ENCODE assay signal across 8 mouse cellular contexts in genomic region chr7:30122188-30122530, GRCm38 (mm10). TPM values are rescaled to one million over a fixed set of nuclear protein-coding genes. Genes with fewer than 3 reads are reported as not detected.
DNase-seq lines count a peak whose midpoint lies in the region; ATAC-seq and TF ChIP-seq lines count a peak whose summit lies in the region.

No protein-coding gene starts in this region.

- no peaks in the 10 kb centered on the region for H3K27me3 ChIP-seq in kidney, embryonic 16.5 days (ENCODE audit: insufficient read depth, low read length)
- no peaks in the 10 kb centered on the region for H3K27me3 ChIP-seq in hindbrain, embryonic 12.5 days
- H3K27me3 ChIP-seq in midbrain, embryonic 16.5 days (ENCODE audit: control insufficient read depth, insufficient read depth, low read depth, low read length) = no peaks in the 10 kb centered on the region

- H3K4me1 ChIP-seq in kidney, embryonic 16.5 days (ENCODE audit: insufficient read depth, low read length) = peaks cover 12% of the 10 kb centered on the region
- peaks cover 7% of the 10 kb centered on the region; the same call in 1 of the 2 replicates for H3K4me1 ChIP-seq in bone marrow macrophage, adult 2 months (ENCODE audit: control insufficient read depth, insufficient read depth, low read length)
- H3K4me1 ChIP-seq in hindbrain, embryonic 12.5 days = peaks cover 10% of the 10 kb centered on the region
- H3K4me1 ChIP-seq in midbrain, embryonic 16.5 days (ENCODE audit: control insufficient read depth, insufficient read depth, low read length) = peaks cover 16% of the 10 kb centered on the region

- TF ChIP-seq POLR2A in bone marrow macrophage, adult 2 months (IDR thresholded peaks at IDR 0.05; ENCODE audit: borderline replicate concordance, low read depth, low read length) = no peak

- no peaks in the 10 kb centered on the region for H3K9me3 ChIP-seq in kidney, embryonic 16.5 days (ENCODE audit: low read length)
- no peaks in the 10 kb centered on the region for H3K9me3 ChIP-seq in hindbrain, embryonic 12.5 days (replicated peaks)
- no peaks in the 10 kb centered on the region for H3K9me3 ChIP-seq in midbrain, embryonic 16.5 days (replicated peaks; ENCODE audit: control insufficient read depth, low read length, poor library complexity, severe bottlenecking)

- no peak for TF ChIP-seq CTCF in bone marrow macrophage, adult 2 months (IDR thresholded peaks at IDR 0.05; ENCODE audit: low read depth, low read length)

- DNase-seq in kidney, adult 9 months = no peak
- no peak for DNase-seq in adrenal gland, postnatal 14 days
- no peak for DNase-seq in natural killer cell, adult 2 months (ENCODE audit: low spot score in 2 of 2)

- peaks cover 9% of the 10 kb centered on the region; the same call in 1 of the 2 replicates for H3K36me3 ChIP-seq in kidney, embryonic 16.5 days (ENCODE audit: insufficient read depth, low read length)
- H3K36me3 ChIP-seq in hindbrain, embryonic 12.5 days = peaks cover 16% of the 10 kb centered on the region
- peaks cover 3% of the 10 kb centered on the region; the same call in 1 of the 2 replicates for H3K36me3 ChIP-seq in midbrain, embryonic 16.5 days (ENCODE audit: control insufficient read depth, insufficient read depth, low read length)

- peak overlapping the region; percentile 71 for H3K4me3 ChIP-seq in kidney, embryonic 16.5 days (ENCODE audit: low read length)
- H3K4me3 ChIP-seq in bone marrow macrophage, adult 2 months (ENCODE audit: insufficient read depth, low read length) = peak overlapping the region; percentile 89
- peak overlapping the region; percentile 68 for H3K4me3 ChIP-seq in hindbrain, embryonic 12.5 days
- H3K4me3 ChIP-seq in midbrain, embryonic 16.5 days (ENCODE audit: low read depth, low read length) = peak overlapping the region; percentile 83

- no peak; the same call in 1 of the 2 replicates for ATAC-seq in kidney, embryonic 16.5 days (ENCODE audit: low FRiP score, low TSS enrichment)
- ATAC-seq in hindbrain, embryonic 12.5 days (ENCODE audit: low FRiP score) = no peak
- ATAC-seq in midbrain, embryonic 16.5 days = peak; percentile 52
- ATAC-seq in megakaryocyte-erythroid progenitor cell, adult 5-6 weeks (replicated peaks; ENCODE audit: low FRiP score, low TSS enrichment, poor library complexity, severe bottlenecking) = no peak

- WGBS in kidney, embryonic 16.5 days = 2% methylated on average over 15 of the region's 15 CpGs
- WGBS in hindbrain, embryonic 12.5 days = 8% methylated on average over 15 of the region's 15 CpGs
- WGBS in midbrain, embryonic 16.5 days = 6% methylated on average over 15 of the region's 15 CpGs

- H3K27ac ChIP-seq in kidney, embryonic 16.5 days (ENCODE audit: low read length) = peak overlapping the region; percentile 62; the same call in 1 of the 2 replicates
- peak overlapping the region; percentile 22 for H3K27ac ChIP-seq in bone marrow macrophage, adult 2 months (ENCODE audit: insufficient read depth, low read depth, low read length)
- H3K27ac ChIP-seq in hindbrain, embryonic 12.5 days = peak overlapping the region; percentile 84
- H3K27ac ChIP-seq in midbrain, embryonic 16.5 days (ENCODE audit: low read length) = peak overlapping the region; percentile 88

- peak overlapping the region; percentile 75 for H3K9ac ChIP-seq in kidney, embryonic 16.5 days (replicated peaks; ENCODE audit: low read length)
- peak overlapping the region; percentile 80 for H3K9ac ChIP-seq in hindbrain, embryonic 12.5 days
- peak overlapping the region; percentile 89 for H3K9ac ChIP-seq in midbrain, embryonic 16.5 days (ENCODE audit: low read depth, low read length)

- peak overlapping the region; percentile 93 for H3K4me2 ChIP-seq in kidney, embryonic 16.5 days (replicated peaks; ENCODE audit: low read depth, low read length)
- H3K4me2 ChIP-seq in hindbrain, embryonic 12.5 days (replicated peaks) = peak overlapping the region; percentile 80
- H3K4me2 ChIP-seq in midbrain, embryonic 16.5 days (ENCODE audit: low read length) = peak overlapping the region; percentile 88

RNA-seq across cellular contexts. Expression of gene Zfp382, which starts 0.4 kb away (rescaled TPM):
- polyA plus RNA-seq in kidney, embryonic 16.5 days (2015; fragmentation: Nextera tagmentation; extraction: Ambion mirVana) = 11.7 and 12.0 TPM in 2 replicates
- 7.7 and 8.9 TPM in 2 replicates for polyA plus RNA-seq in bone marrow macrophage, adult 2 months (2012; ENCODE audit: insufficient read depth, insufficient read length, missing spikeins)
- polyA plus RNA-seq in hindbrain, embryonic 12.5 days (2016; fragmentation: Nextera tagmentation; extraction: Ambion mirVana) = 14.0 and 14.6 TPM in 2 replicates
- polyA plus RNA-seq in midbrain, embryonic 16.5 days (2015; fragmentation: Nextera tagmentation; extraction: Ambion mirVana) = 24.5 and 26.6 TPM in 2 replicates
- 2.5 and 2.8 TPM in 2 replicates for total RNA-seq in megakaryocyte-erythroid progenitor cell, adult 5-6 weeks (2014; fragmentation: Nextera tagmentation)
- total RNA-seq in megakaryocyte-erythroid progenitor cell, adult 5-6 weeks (2017) = 1.6 and 2.4 TPM in 2 replicates
- total RNA-seq in adrenal gland, postnatal 14 days (2021) = 3.9 and 5.7 TPM in 2 replicates

RNA-seq across cellular contexts. Expression of gene Zfp260, which starts 27.6 kb away (rescaled TPM):
- 112 and 116 TPM in 2 replicates for polyA plus RNA-seq in kidney, embryonic 16.5 days (2015; fragmentation: Nextera tagmentation; extraction: Ambion mirVana)
- 40.2 and 49.9 TPM in 2 replicates for polyA plus RNA-seq in bone marrow macrophage, adult 2 months (2012; ENCODE audit: insufficient read depth, insufficient read length, missing spikeins)
- polyA plus RNA-seq in hindbrain, embryonic 12.5 days (2016; fragmentation: Nextera tagmentation; extraction: Ambion mirVana) = 121 and 126 TPM in 2 replicates
- polyA plus RNA-seq in midbrain, embryonic 16.5 days (2015; fragmentation: Nextera tagmentation; extraction: Ambion mirVana) = 79.5 and 87.9 TPM in 2 replicates
- total RNA-seq in megakaryocyte-erythroid progenitor cell, adult 5-6 weeks (2014; fragmentation: Nextera tagmentation) = 10.5 and 20.6 TPM in 2 replicates
- total RNA-seq in megakaryocyte-erythroid progenitor cell, adult 5-6 weeks (2017) = 14.0 and 20.1 TPM in 2 replicates
- total RNA-seq in adrenal gland, postnatal 14 days (2021) = 36.9 and 45.6 TPM in 2 replicates

RNA-seq across cellular contexts. Expression of gene Zfp566, which starts 31.8 kb away (rescaled TPM):
- polyA plus RNA-seq in kidney, embryonic 16.5 days (2015; fragmentation: Nextera tagmentation; extraction: Ambion mirVana) = 12.5 and 13.6 TPM in 2 replicates
- polyA plus RNA-seq in bone marrow macrophage, adult 2 months (2012; ENCODE audit: insufficient read depth, insufficient read length, missing spikeins) = 1.6 and 2.8 TPM in 2 replicates
- polyA plus RNA-seq in hindbrain, embryonic 12.5 days (2016; fragmentation: Nextera tagmentation; extraction: Ambion mirVana) = 13.7 and 16.2 TPM in 2 replicates
- 18.1 and 18.7 TPM in 2 replicates for polyA plus RNA-seq in midbrain, embryonic 16.5 days (2015; fragmentation: Nextera tagmentation; extraction: Ambion mirVana)
- 7.1 and 16.8 TPM in 2 replicates for total RNA-seq in megakaryocyte-erythroid progenitor cell, adult 5-6 weeks (2014; fragmentation: Nextera tagmentation)
- total RNA-seq in megakaryocyte-erythroid progenitor cell, adult 5-6 weeks (2017) = 5.0 TPM in 2 replicates
- total RNA-seq in adrenal gland, postnatal 14 days (2021) = 1.6 and 2.5 TPM in 2 replicates

RNA-seq across cellular contexts. Expression of gene Gm26920, which starts 31.9 kb away (rescaled TPM):
- polyA plus RNA-seq in kidney, embryonic 16.5 days (2015; fragmentation: Nextera tagmentation; extraction: Ambion mirVana) = 1.6 and 2.1 TPM in 2 replicates
- polyA plus RNA-seq in bone marrow macrophage, adult 2 months (2012; ENCODE audit: insufficient read depth, insufficient read length, missing spikeins) = not detected in 2 replicates
- 0.80 and 0.82 TPM in 2 replicates for polyA plus RNA-seq in hindbrain, embryonic 12.5 days (2016; fragmentation: Nextera tagmentation; extraction: Ambion mirVana)
- polyA plus RNA-seq in midbrain, embryonic 16.5 days (2015; fragmentation: Nextera tagmentation; extraction: Ambion mirVana) = 2.0 and 3.2 TPM in 2 replicates
- 0.79 TPM in 1 of 2 replicates, not detected in the other for total RNA-seq in megakaryocyte-erythroid progenitor cell, adult 5-6 weeks (2014; fragmentation: Nextera tagmentation)
- total RNA-seq in megakaryocyte-erythroid progenitor cell, adult 5-6 weeks (2017) = not detected in 2 replicates
- 0.45 and 1.4 TPM in 2 replicates for total RNA-seq in adrenal gland, postnatal 14 days (2021)

RNA-seq across cellular contexts. Expression of gene Zfp146, which starts 47.4 kb away (rescaled TPM):
- 12.6 and 15.6 TPM in 2 replicates for polyA plus RNA-seq in kidney, embryonic 16.5 days (2015; fragmentation: Nextera tagmentation; extraction: Ambion mirVana)
- 19.9 and 22.9 TPM in 2 replicates for polyA plus RNA-seq in bone marrow macrophage, adult 2 months (2012; ENCODE audit: insufficient read depth, insufficient read length, missing spikeins)
- 17.6 and 20.2 TPM in 2 replicates for polyA plus RNA-seq in hindbrain, embryonic 12.5 days (2016; fragmentation: Nextera tagmentation; extraction: Ambion mirVana)
- 10.8 and 13.4 TPM in 2 replicates for polyA plus RNA-seq in midbrain, embryonic 16.5 days (2015; fragmentation: Nextera tagmentation; extraction: Ambion mirVana)
- 35.9 and 48.9 TPM in 2 replicates for total RNA-seq in megakaryocyte-erythroid progenitor cell, adult 5-6 weeks (2014; fragmentation: Nextera tagmentation)
- 103 and 108 TPM in 2 replicates for total RNA-seq in megakaryocyte-erythroid progenitor cell, adult 5-6 weeks (2017)
- 57.8 and 63.1 TPM in 2 replicates for total RNA-seq in adrenal gland, postnatal 14 days (2021)

Comparison
In these comparisons a context has a peak if more than half of its experiments do, and no peak if none do; other contexts are left out.
1. H3K27ac ChIP-seq: peak in every context shown above with its lines; median percentile 88 in midbrain, embryonic 16.5 days; 84 in hindbrain, embryonic 12.5 days; 62 in kidney, embryonic 16.5 days; 22 in bone marrow macrophage, adult 2 months.